Mouse (Mus musculus): ENCODE measurements around the gene Cdk18. TPM values are rescaled to one million over a fixed set of nuclear protein-coding genes. Genes with fewer than 3 reads are reported as not detected.

Gene Cdk18
- total and polyA plus RNA-seq, 3 experiments, result 0.32 to 2.5 (median 1.1) TPM

DNA sequence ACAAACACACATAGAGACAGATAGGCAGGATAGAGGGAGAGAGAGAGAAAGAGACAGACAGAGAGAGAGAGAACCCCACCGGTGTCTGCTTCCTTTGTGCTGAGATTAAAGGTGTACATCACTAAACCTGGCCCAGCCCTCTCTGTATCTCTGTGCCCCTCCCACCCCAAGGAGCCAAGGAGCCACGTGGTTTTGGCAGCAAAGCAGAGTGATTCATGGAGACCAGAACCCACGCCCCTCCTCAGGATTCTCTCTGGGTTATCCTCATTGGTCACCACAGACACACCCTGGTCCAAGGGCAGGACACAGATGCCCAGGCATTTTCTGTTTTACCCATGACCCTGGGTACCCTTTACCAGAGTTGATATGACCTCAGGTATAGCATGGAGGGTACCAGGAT is 26.4 kb downstream of the Cdk18 start:
- peaks cover 3 to 20% of the 10 kb centered on the region in 2 experiments; a peak in 2 of 4 replicates for H3K4me1 ChIP-seq (ENCODE audit: control insufficient read depth in 1 of 2, insufficient read depth in 2 of 2)
- no peak overlapping the region for H3K4me3 ChIP-seq (replicated peaks in 1 of 3; ENCODE audit: low read depth in 2 of 3, low read length in 2 of 3, poor library complexity in 1 of 3)
- no peak overlapping the region for H3K4me2 ChIP-seq (ENCODE audit: insufficient read depth, low read depth, poor library complexity, severe bottlenecking)
- dilution Hi-C loops (cut with MboI; ENCODE audit: extremely low pct_ligation_motif_present, extremely low pct_unique_long_range_greater_than_20kb, low sequenced_read_pairs), result no loop called here
- H3K27ac ChIP-seq (ENCODE audit: insufficient read depth, low read depth), result no peak overlapping the region
- no peak overlapping the region for H3K9ac ChIP-seq (ENCODE audit: insufficient read depth, low read depth)
- no peaks in the 10 kb centered on the region for H3K36me3 ChIP-seq (replicated peaks in 1 of 2; ENCODE audit: control insufficient read depth in 1 of 2, insufficient read depth in 1 of 2, low read length in 1 of 2)
- H3K27me3 ChIP-seq (replicated peaks), result peaks cover 30% of the 10 kb centered on the region
- no peaks in the 10 kb centered on the region for H3K79me2 ChIP-seq (replicated peaks; ENCODE audit: control insufficient read depth, extremely low read depth, insufficient read depth, poor library complexity, severe bottlenecking)
- no peak for DNase-seq (ENCODE audit: extremely low read depth)
- no peak for TF ChIP-seq E2F4 (IDR thresholded peaks at IDR 0.05; ENCODE audit: insufficient replicate concordance, low read depth, low read length)
- no peak for TF ChIP-seq MYC (IDR thresholded peaks at IDR 0.05; ENCODE audit: low read depth, low read length)
- no peak for TF ChIP-seq PAX5 (IDR thresholded peaks at IDR 0.05; ENCODE audit: low read length)
- no peak for TF ChIP-seq TCF12 (IDR thresholded peaks at IDR 0.05; ENCODE audit: low read depth, low read length)
- TF ChIP-seq CHD2 (IDR thresholded peaks at IDR 0.05; ENCODE audit: low read length), result no peak
- TF ChIP-seq RAD21 (IDR thresholded peaks at IDR 0.05; ENCODE audit: low read depth, low read length), result no peak
- no peak for TF ChIP-seq POLR2A (IDR thresholded peaks at IDR 0.05; ENCODE audit: low read depth, low read length)
- no peak for TF ChIP-seq GABPA (IDR thresholded peaks at IDR 0.05; ENCODE audit: insufficient replicate concordance, low read depth, low read length)
- no peak for TF ChIP-seq SMC3 (IDR thresholded peaks at IDR 0.05; ENCODE audit: low read depth, low read length)
- no peak for TF ChIP-seq ZNF384 (IDR thresholded peaks at IDR 0.05; ENCODE audit: low read depth, low read length)
- TF ChIP-seq USF2 (conservative IDR thresholded peaks at IDR 0.05; ENCODE audit: low read depth, low read length), result no peak
- no peak for TF ChIP-seq UBTF (IDR thresholded peaks at IDR 0.05; ENCODE audit: low read depth, low read length)
- TF ChIP-seq ZC3H11A (IDR thresholded peaks at IDR 0.05; ENCODE audit: low read depth, low read length), result no peak
- TF ChIP-seq SIN3A (IDR thresholded peaks at IDR 0.05; ENCODE audit: low read length), result no peak
- no peak for TF ChIP-seq CHD1 (IDR thresholded peaks at IDR 0.05; ENCODE audit: low read depth, low read length)
- no peak for TF ChIP-seq POLR2AphosphoS2 (IDR thresholded peaks at IDR 0.05; ENCODE audit: low read depth, low read length)
- TF ChIP-seq MAZ (IDR thresholded peaks at IDR 0.05; ENCODE audit: low read depth, low read length), result no peak
- no peak for TF ChIP-seq NRF1 (IDR thresholded peaks at IDR 0.05; ENCODE audit: low read depth, low read length)
- TF ChIP-seq EP300 (IDR thresholded peaks at IDR 0.05; ENCODE audit: low read length), result no peak
- no peaks in the 10 kb centered on the region for H3K9me3 ChIP-seq (replicated peaks; ENCODE audit: low read length)
- in situ Hi-C loops (cut with MboI; ENCODE audit: low pct_ligation_motif_present, low pct_unique_long_range_greater_than_20kb, low sequenced_read_pairs), result no loop called here

GRCm38 (mm10) chr1:132112426-132112825 is 27.1 kb downstream of the Cdk18 start:
- TF ChIP-seq JUND (conservative IDR thresholded peaks at IDR 0.05; ENCODE audit: low read depth, low read length), result no peak
- TF ChIP-seq JUN (IDR thresholded peaks at IDR 0.05; ENCODE audit: insufficient read depth, low read depth, low read length), result no peak
- no peak for TF ChIP-seq ZMIZ1 (IDR thresholded peaks at IDR 0.05; ENCODE audit: low read depth, low read length)
- TF ChIP-seq ZNF384 (IDR thresholded peaks at IDR 0.05; ENCODE audit: low read depth, low read length), result no peak
- TF ChIP-seq UBTF (IDR thresholded peaks at IDR 0.05; ENCODE audit: low read depth, low read length), result no peak
- TF ChIP-seq TCF12 (IDR thresholded peaks at IDR 0.05; ENCODE audit: low read depth, low read length), result no peak
- no peak for TF ChIP-seq CTCF (conservative IDR thresholded peaks at IDR 0.05 in 1 of 2, IDR thresholded peaks at IDR 0.05 in 1 of 2; ENCODE audit: low read depth in 2 of 2, low read length in 2 of 2)
- TF ChIP-seq RCOR1 (conservative IDR thresholded peaks at IDR 0.05; ENCODE audit: low read depth, low read length), result no peak
- in situ Hi-C loops (cut with MboI; ENCODE audit: low pct_ligation_motif_present, low pct_unique_long_range_greater_than_20kb, low sequenced_read_pairs) (no loop called here), dilution Hi-C loops (cut with MboI; ENCODE audit: extremely low pct_ligation_motif_present, extremely low pct_unique_long_range_greater_than_20kb, low sequenced_read_pairs) (no loop called here)
- no peak overlapping the region for H3K4me2 ChIP-seq (ENCODE audit: insufficient read depth, low read depth, poor library complexity, severe bottlenecking)
- no peak overlapping the region for H3K4me3 ChIP-seq (replicated peaks in 1 of 3; ENCODE audit: low read depth in 2 of 3, low read length in 2 of 3, poor library complexity in 1 of 3)
- H3K36me3 ChIP-seq (replicated peaks in 1 of 2; ENCODE audit: control insufficient read depth in 1 of 2, insufficient read depth in 1 of 2, low read length in 1 of 2), result no peaks in the 10 kb centered on the region
- DNase-seq (ENCODE audit: extremely low read depth), result no peak
- no peak overlapping the region for H3K27ac ChIP-seq (ENCODE audit: insufficient read depth, low read depth)
- no peaks in the 10 kb centered on the region for H3K79me2 ChIP-seq (replicated peaks; ENCODE audit: control insufficient read depth, extremely low read depth, insufficient read depth, poor library complexity, severe bottlenecking)
- H3K4me1 ChIP-seq (ENCODE audit: control insufficient read depth in 1 of 2, insufficient read depth in 2 of 2), result peaks cover 3 to 19% of the 10 kb centered on the region in 2 experiments; a peak in 2 of 4 replicates
- peaks cover 29% of the 10 kb centered on the region for H3K27me3 ChIP-seq (replicated peaks)
- no peaks in the 10 kb centered on the region for H3K9me3 ChIP-seq (replicated peaks; ENCODE audit: low read length)
- H3K9ac ChIP-seq (ENCODE audit: insufficient read depth, low read depth), result no peak overlapping the region

Data from CH12.LX (cell line).